Mouse (Mus musculus) heart, embryonic 16.5 days (tissue): ENCODE results near the gene Gpr89. TPM values are rescaled to one million over a fixed set of nuclear protein-coding genes. Genes with fewer than 3 reads are reported as not detected.

Experiments
- ATAC-seq: fragments of 200-750 bp; cut with Nextera tagmentation; replicated peaks from 2 replicates; pipeline ENCODE4 v1.8.0; 2017; ENCODE audit warnings: moderate number of reproducible peaks; ENCODE audit not compliant: insufficient read depth, low FRiP score; ENCODE audit errors: extremely low read depth
- H3K27ac ChIP-seq: fragments of 300-500 bp; sonication (generic); 2 replicates; pipeline ENCODE4 v1.5.1; 2014; ENCODE audit warnings: mild to moderate bottlenecking, low read length, control low read depth, moderate library complexity
- H3K27me3 ChIP-seq: fragments of 300-500 bp; sonication (generic); 2 replicates; pipeline ENCODE4 v1.6.1; 2014; ENCODE audit warnings: low read length, mixed read lengths; ENCODE audit not compliant: control insufficient read depth, insufficient read depth
- H3K36me3 ChIP-seq: fragments of 300-500 bp; sonication (generic); 2 replicates; pipeline ENCODE4 v1.6.1; 2014; ENCODE audit not compliant: control insufficient read depth, insufficient read depth
- H3K4me1 ChIP-seq: fragments of 300-500 bp; sonication (generic); 2 replicates; pipeline ENCODE4 v1.6.1; 2014; ENCODE audit warnings: low read length, mixed read lengths; ENCODE audit not compliant: control insufficient read depth, insufficient read depth
- H3K4me2 ChIP-seq: fragments of 300-500 bp; sonication (generic); 2 replicates; pipeline ENCODE4 v1.6.1; 2014; ENCODE audit warnings: low read depth, mild to moderate bottlenecking, control low read depth, low read length
- H3K4me3 ChIP-seq: fragments of 300-500 bp; sonication (generic); 2 replicates; pipeline ENCODE4 v1.5.1; 2014; ENCODE audit warnings: mild to moderate bottlenecking, control low read depth, low read length
- H3K9ac ChIP-seq: fragments of 300-500 bp; sonication (generic); 2 replicates; pipeline ENCODE4 v1.6.1; 2014; ENCODE audit warnings: low read length, control low read depth
- H3K9me3 ChIP-seq: fragments of 300-500 bp; sonication (generic); replicated peaks from 2 replicates; pipeline ENCODE4 v1.6.1; 2016; ENCODE audit warnings: low read length; ENCODE audit not compliant: control insufficient read depth
- WGBS: fragments of 180-500 bp; shearing (Covaris S2); extraction: QIAGEN DNeasy Blood & Tissue Kit; methylation state at CpG from one replicate; pipeline ENCODE4 v1.1.7; 2014; 5-methylcytosine and 5-hydroxymethylcytosine counted together
- polyA plus RNA-seq: library from polyadenylated mRNA; unstranded; fragments of >200 nt; fragmentation: Nextera tagmentation; extraction: Ambion mirVana; gene quantifications from 2 replicates; pipeline ENCODE4 v1.2.1, GENCODE M21; 2015

Gpr89 gene
- polyA plus RNA-seq, 1 experiment from 2014 or later: 28.4 TPM

GRCm38 (mm10) chr3:96879536-96879935 is 25.6 kb downstream of the Gpr89 start:
- Histone ChIP-seq H3K9me3 (no peaks in the 10 kb centered on the region), H3K27me3 (no peaks in the 10 kb centered on the region), H3K4me2 (no peak overlapping the region), H3K4me1 (no peaks in the 10 kb centered on the region), H3K9ac (no peak overlapping the region), H3K4me3 (no peak overlapping the region), H3K27ac (no peak overlapping the region), H3K36me3 (peaks cover 26% of the 10 kb centered on the region)
- WGBS: 87% methylated on average over 9 of the region's 9 CpGs
- no peak for ATAC-seq

- ATAC-seq: no peak
- H3K27me3 ChIP-seq: no peaks in the 10 kb centered on the region
- H3K4me3 ChIP-seq: no peak overlapping the region
- WGBS: 77% methylated on average over 7 of the region's 7 CpGs
- H3K27ac ChIP-seq: no peak overlapping the region
- no peaks in the 10 kb centered on the region for H3K4me1 ChIP-seq
- no peak overlapping the region for H3K4me2 ChIP-seq
- peaks cover 38% of the 10 kb centered on the region for H3K36me3 ChIP-seq
- H3K9me3 ChIP-seq: no peaks in the 10 kb centered on the region
- H3K9ac ChIP-seq: no peak overlapping the region
Observed at GRCm38 (mm10) chr3:96874808-96875571, 30.2 kb downstream of the Gpr89 start.

GRCm38 (mm10) chr3:96872501-96872900 is 32.6 kb downstream of the Gpr89 start:
- no peak for ATAC-seq
- Histone ChIP-seq H3K27ac (no peak overlapping the region), H3K4me2 (no peak overlapping the region), H3K9me3 (no peaks in the 10 kb centered on the region), H3K9ac (no peak overlapping the region), H3K4me1 (no peaks in the 10 kb centered on the region), H3K36me3 (peaks cover 42% of the 10 kb centered on the region), H3K27me3 (no peaks in the 10 kb centered on the region), H3K4me3 (no peak overlapping the region)
- 90% methylated on average over 8 of the region's 8 CpGs for WGBS

GRCm38 (mm10) chr3:96871070-96871469 is 34.1 kb downstream of the Gpr89 start:
- ATAC-seq: no peak
- WGBS: 82% methylated on average over 8 of the region's 8 CpGs
- Histone ChIP-seq H3K4me2 (no peak overlapping the region), H3K9me3 (no peaks in the 10 kb centered on the region), H3K36me3 (peaks cover 35% of the 10 kb centered on the region), H3K4me1 (no peaks in the 10 kb centered on the region), H3K27ac (no peak overlapping the region), H3K4me3 (no peak overlapping the region), H3K9ac (no peak overlapping the region), H3K27me3 (no peaks in the 10 kb centered on the region)

- no peak overlapping the region for H3K4me3 ChIP-seq
- no peak overlapping the region for H3K27ac ChIP-seq
- peaks cover 32% of the 10 kb centered on the region for H3K36me3 ChIP-seq
Observed at GRCm38 (mm10) chr3:96870270-96870669, 34.9 kb downstream of the Gpr89 start.

GRCm38 (mm10) chr3:96869091-96869490 is 36.1 kb downstream of the Gpr89 start:
- H3K27ac ChIP-seq: no peak overlapping the region
- no peaks in the 10 kb centered on the region for H3K4me1 ChIP-seq
- no peak overlapping the region for H3K9ac ChIP-seq
- H3K36me3 ChIP-seq: peaks cover 28% of the 10 kb centered on the region
- H3K9me3 ChIP-seq: no peaks in the 10 kb centered on the region
- ATAC-seq: no peak
- WGBS: 87% methylated on average over 7 of the region's 7 CpGs
- H3K4me2 ChIP-seq: no peak overlapping the region
- H3K27me3 ChIP-seq: no peaks in the 10 kb centered on the region
- no peak overlapping the region for H3K4me3 ChIP-seq

More at GRCm38 (mm10) chr3:96870270-96870669, 34.9 kb downstream of the Gpr89 start:
- no peaks in the 10 kb centered on the region for H3K27me3 ChIP-seq
- H3K4me2 ChIP-seq: no peak overlapping the region
- H3K9me3 ChIP-seq: no peaks in the 10 kb centered on the region
- no peaks in the 10 kb centered on the region for H3K4me1 ChIP-seq
- WGBS: 90% methylated on average over 2 of the region's 2 CpGs
- no peak for ATAC-seq
- no peak overlapping the region for H3K9ac ChIP-seq

GRCm38 (mm10) chr3:96868566-96868965 is 36.6 kb downstream of the Gpr89 start:
- H3K4me2 ChIP-seq: no peak overlapping the region
- H3K27ac ChIP-seq: no peak overlapping the region
- H3K4me1 ChIP-seq: no peaks in the 10 kb centered on the region
- no peak for ATAC-seq
- no peaks in the 10 kb centered on the region for H3K27me3 ChIP-seq
- H3K9me3 ChIP-seq: no peaks in the 10 kb centered on the region
- no peak overlapping the region for H3K9ac ChIP-seq
- peaks cover 28% of the 10 kb centered on the region for H3K36me3 ChIP-seq
- no peak overlapping the region for H3K4me3 ChIP-seq
- 90% methylated on average over 8 of the region's 8 CpGs for WGBS

GRCm38 (mm10) chr3:96867863-96868262 is 37.3 kb downstream of the Gpr89 start:
- Histone ChIP-seq H3K4me3 (no peak overlapping the region), H3K4me1 (no peaks in the 10 kb centered on the region), H3K4me2 (no peak overlapping the region), H3K27ac (no peak overlapping the region), H3K36me3 (peaks cover 24% of the 10 kb centered on the region), H3K9me3 (no peaks in the 10 kb centered on the region), H3K27me3 (no peaks in the 10 kb centered on the region), H3K9ac (no peak overlapping the region)
- 88% methylated on average over 3 of the region's 3 CpGs for WGBS
- ATAC-seq: no peak

GRCm38 (mm10) chr3:96860498-96860897 is 44.6 kb downstream of the Gpr89 start:
- Histone ChIP-seq H3K9me3 (no peaks in the 10 kb centered on the region), H3K4me3 (no peak overlapping the region), H3K36me3 (no peaks in the 10 kb centered on the region), H3K4me1 (no peaks in the 10 kb centered on the region), H3K27ac (no peak overlapping the region), H3K27me3 (no peaks in the 10 kb centered on the region), H3K4me2 (no peak overlapping the region), H3K9ac (no peak overlapping the region)
- no peak for ATAC-seq
- WGBS: 83% methylated on average over 5 of the region's 5 CpGs
